Mouse (Mus musculus): ENCODE measurements around the gene Arid1b. TPM values are rescaled to one million over a fixed set of nuclear protein-coding genes. Genes with fewer than 3 reads are reported as not detected.

Arid1b gene
- polyA plus RNA-seq, 1 experiment = 59.4 TPM

GRCm38 (mm10) chr17:5060515-5061084 lies 66.5 kb downstream of the Arid1b start:
- Histone ChIP-seq H3K27me3 (ENCODE audit: control insufficient read depth, insufficient read depth, low read length) (no peaks in the 10 kb centered on the region), H3K4me3 (ENCODE audit: low read depth, low read length) (no peak overlapping the region), H3K4me1 (ENCODE audit: control insufficient read depth, insufficient read depth, insufficient read length, low read length) (peaks cover 14% of the 10 kb centered on the region), H3K27ac (ENCODE audit: insufficient read depth, low read depth, low read length) (no peak overlapping the region), H3K36me3 (ENCODE audit: control insufficient read depth, insufficient read depth, low read length) (no peaks in the 10 kb centered on the region)
- TF ChIP-seq POLR2A (IDR thresholded peaks at IDR 0.05; ENCODE audit: low read depth, low read length) = no peak
- TF ChIP-seq CTCF (IDR thresholded peaks at IDR 0.05; ENCODE audit: extremely low read depth, insufficient read length, insufficient replicate concordance, low read depth, low read length) = no peak
- WGBS = 66% methylated on average over 5 of the region's 5 CpGs

- TF ChIP-seq POLR2A (IDR thresholded peaks at IDR 0.05; ENCODE audit: low read depth, low read length) (no peak), CTCF (IDR thresholded peaks at IDR 0.05; ENCODE audit: extremely low read depth, insufficient read length, insufficient replicate concordance, low read depth, low read length) (no peak)
- Histone ChIP-seq H3K4me3 (ENCODE audit: low read depth, low read length) (no peak overlapping the region), H3K4me1 (ENCODE audit: control insufficient read depth, insufficient read depth, insufficient read length, low read length) (peaks cover 14% of the 10 kb centered on the region), H3K27me3 (ENCODE audit: control insufficient read depth, insufficient read depth, low read length) (no peaks in the 10 kb centered on the region), H3K27ac (ENCODE audit: insufficient read depth, low read depth, low read length) (no peak overlapping the region), H3K36me3 (ENCODE audit: control insufficient read depth, insufficient read depth, low read length) (no peaks in the 10 kb centered on the region)
- 76% methylated on average over 3 of the region's 3 CpGs for WGBS
Measured at GRCm38 (mm10) chr17:5061183-5061582, 67.1 kb downstream of the Arid1b start.

- peaks cover 13% of the 10 kb centered on the region for H3K4me1 ChIP-seq (ENCODE audit: control insufficient read depth, insufficient read depth, insufficient read length, low read length)
Measured at GRCm38 (mm10) chr17:5061593-5061992, 67.5 kb downstream of the Arid1b start.

GRCm38 (mm10) chr17:5063471-5064176 lies 69.5 kb downstream of the Arid1b start:
- no peaks in the 10 kb centered on the region for H3K36me3 ChIP-seq (ENCODE audit: control insufficient read depth, insufficient read depth, low read length)
- H3K4me1 ChIP-seq (ENCODE audit: control insufficient read depth, insufficient read depth, insufficient read length, low read length) = no peaks in the 10 kb centered on the region
- TF ChIP-seq CTCF (IDR thresholded peaks at IDR 0.05; ENCODE audit: extremely low read depth, insufficient read length, insufficient replicate concordance, low read depth, low read length) = no peak
- TF ChIP-seq POLR2A (IDR thresholded peaks at IDR 0.05; ENCODE audit: low read depth, low read length) = no peak
- 65% methylated on average over 9 of the region's 9 CpGs for WGBS
- no peaks in the 10 kb centered on the region for H3K27me3 ChIP-seq (ENCODE audit: control insufficient read depth, insufficient read depth, low read length)
- no peak overlapping the region for H3K27ac ChIP-seq (ENCODE audit: insufficient read depth, low read depth, low read length)
- no peak overlapping the region for H3K4me3 ChIP-seq (ENCODE audit: low read depth, low read length)

More at GRCm38 (mm10) chr17:5061593-5061992, 67.5 kb downstream of the Arid1b start:
- no peak overlapping the region for H3K27ac ChIP-seq (ENCODE audit: insufficient read depth, low read depth, low read length)
- H3K36me3 ChIP-seq (ENCODE audit: control insufficient read depth, insufficient read depth, low read length) = no peaks in the 10 kb centered on the region
- WGBS = 73% methylated on average over 5 of the region's 5 CpGs
- H3K4me3 ChIP-seq (ENCODE audit: low read depth, low read length) = no peak overlapping the region
- TF ChIP-seq POLR2A (IDR thresholded peaks at IDR 0.05; ENCODE audit: low read depth, low read length) (no peak), CTCF (IDR thresholded peaks at IDR 0.05; ENCODE audit: extremely low read depth, insufficient read length, insufficient replicate concordance, low read depth, low read length) (no peak)
- H3K27me3 ChIP-seq (ENCODE audit: control insufficient read depth, insufficient read depth, low read length) = no peaks in the 10 kb centered on the region

GRCm38 (mm10) chr17:5064777-5065176 lies 70.6 kb downstream of the Arid1b start:
- Histone ChIP-seq H3K4me1 (ENCODE audit: control insufficient read depth, insufficient read depth, insufficient read length, low read length) (no peaks in the 10 kb centered on the region), H3K4me3 (ENCODE audit: low read depth, low read length) (no peak overlapping the region), H3K27ac (ENCODE audit: insufficient read depth, low read depth, low read length) (no peak overlapping the region), H3K27me3 (ENCODE audit: control insufficient read depth, insufficient read depth, low read length) (no peaks in the 10 kb centered on the region), H3K36me3 (ENCODE audit: control insufficient read depth, insufficient read depth, low read length) (no peaks in the 10 kb centered on the region)
- TF ChIP-seq POLR2A (IDR thresholded peaks at IDR 0.05; ENCODE audit: low read depth, low read length) (no peak), CTCF (IDR thresholded peaks at IDR 0.05; ENCODE audit: extremely low read depth, insufficient read length, insufficient replicate concordance, low read depth, low read length) (no peak)
- 78% methylated on average over 6 of the region's 6 CpGs for WGBS

- Histone ChIP-seq H3K27ac (ENCODE audit: insufficient read depth, low read depth, low read length) (no peak overlapping the region), H3K4me1 (ENCODE audit: control insufficient read depth, insufficient read depth, insufficient read length, low read length) (no peaks in the 10 kb centered on the region), H3K4me3 (ENCODE audit: low read depth, low read length) (no peak overlapping the region), H3K36me3 (ENCODE audit: control insufficient read depth, insufficient read depth, low read length) (no peaks in the 10 kb centered on the region), H3K27me3 (ENCODE audit: control insufficient read depth, insufficient read depth, low read length) (no peaks in the 10 kb centered on the region)
- 88% methylated on average over 6 of the region's 6 CpGs for WGBS
- TF ChIP-seq CTCF (IDR thresholded peaks at IDR 0.05; ENCODE audit: extremely low read depth, insufficient read length, insufficient replicate concordance, low read depth, low read length) (no peak), POLR2A (IDR thresholded peaks at IDR 0.05; ENCODE audit: low read depth, low read length) (no peak)
Measured at GRCm38 (mm10) chr17:5065270-5065669, 71.1 kb downstream of the Arid1b start.

GRCm38 (mm10) chr17:5066835-5067234 lies 72.7 kb downstream of the Arid1b start:
- Histone ChIP-seq H3K4me3 (ENCODE audit: low read depth, low read length) (no peak overlapping the region), H3K27me3 (ENCODE audit: control insufficient read depth, insufficient read depth, low read length) (no peaks in the 10 kb centered on the region), H3K27ac (ENCODE audit: insufficient read depth, low read depth, low read length) (no peak overlapping the region), H3K36me3 (ENCODE audit: control insufficient read depth, insufficient read depth, low read length) (no peaks in the 10 kb centered on the region), H3K4me1 (ENCODE audit: control insufficient read depth, insufficient read depth, insufficient read length, low read length) (no peaks in the 10 kb centered on the region)
- no peak for TF ChIP-seq CTCF (IDR thresholded peaks at IDR 0.05; ENCODE audit: extremely low read depth, insufficient read length, insufficient replicate concordance, low read depth, low read length)
- no peak for TF ChIP-seq POLR2A (IDR thresholded peaks at IDR 0.05; ENCODE audit: low read depth, low read length)
- 87% methylated on average over 8 of the region's 8 CpGs for WGBS

All from small intestine, adult 2 months (tissue).